Mouse (Mus musculus) c-Kit-positive CD71-negative TER-119-negative erythroid progenitor cells, embryonic 14.5 days (primary cell): ENCODE measurements around the gene Fitm1.
A peak's percentile ranks its signal among the peaks of the same experiment; 100 is the strongest.

ENCODE experiments used
- DNase-seq: peaks from one replicate; pipeline ENCODE4 v3.0.0-alpha.2; 2013; ENCODE audit warnings: low read depth

Fitm1 gene

GRCm38 (mm10) chr14:55596036-55596690 is 20.7 kb downstream of the Fitm1 start:
- DNase-seq: no peak

DNA sequence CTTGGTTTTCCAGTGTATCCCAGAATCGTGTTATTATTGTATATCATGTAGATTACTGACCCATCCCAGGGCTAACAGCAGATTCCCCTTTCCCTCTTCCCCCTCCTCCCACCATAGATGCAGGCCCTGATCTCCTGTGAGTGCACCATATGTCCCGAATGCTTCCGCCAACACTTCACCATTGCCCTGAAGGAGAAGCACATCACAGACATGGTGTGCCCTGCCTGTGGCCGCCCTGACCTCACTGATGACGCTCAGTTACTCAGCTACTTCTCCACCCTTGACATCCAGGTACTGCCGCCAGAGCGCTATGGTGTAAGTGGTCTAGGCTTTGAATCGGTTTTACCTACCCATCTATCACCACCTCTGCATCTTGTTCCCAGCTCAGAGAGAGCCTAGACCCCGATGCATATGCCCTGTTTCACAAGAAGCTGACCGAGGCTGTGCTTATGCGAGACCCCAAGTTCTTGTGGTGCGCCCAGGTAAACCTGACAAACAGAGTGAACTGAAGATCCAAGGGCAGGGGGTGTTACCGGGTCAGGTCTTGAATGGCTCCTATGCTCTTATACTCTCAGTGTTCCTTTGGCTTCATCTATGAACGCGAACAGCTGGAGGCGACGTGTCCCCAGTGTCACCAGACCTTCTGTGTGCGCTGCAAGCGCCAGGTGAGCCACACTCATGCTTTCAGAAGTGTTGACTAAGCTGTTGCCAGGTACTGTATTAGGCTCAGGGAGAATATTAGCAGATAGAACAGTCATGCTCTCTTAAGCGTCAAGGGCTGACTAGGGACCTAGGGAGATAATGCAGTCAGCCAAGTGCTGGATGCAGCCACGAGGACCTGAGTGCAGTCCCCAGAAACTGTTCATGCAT is 23.3 kb downstream of the Fitm1 start:
- no peak for DNase-seq

GRCm38 (mm10) chr14:55603271-55603632 is 27.8 kb downstream of the Fitm1 start, which contains the start of gene Irf9:
TSS of gene Irf9 (plus strand) at chr14:55603571.
- DNase-seq: no peak

GRCm38 (mm10) chr14:55603633-55604576 is 28.5 kb downstream of the Fitm1 start:
- DNase-seq: peak; percentile 89

GRCm38 (mm10) chr14:55604823-55605222 is 29.4 kb downstream of the Fitm1 start:
- no peak for DNase-seq

DNA sequence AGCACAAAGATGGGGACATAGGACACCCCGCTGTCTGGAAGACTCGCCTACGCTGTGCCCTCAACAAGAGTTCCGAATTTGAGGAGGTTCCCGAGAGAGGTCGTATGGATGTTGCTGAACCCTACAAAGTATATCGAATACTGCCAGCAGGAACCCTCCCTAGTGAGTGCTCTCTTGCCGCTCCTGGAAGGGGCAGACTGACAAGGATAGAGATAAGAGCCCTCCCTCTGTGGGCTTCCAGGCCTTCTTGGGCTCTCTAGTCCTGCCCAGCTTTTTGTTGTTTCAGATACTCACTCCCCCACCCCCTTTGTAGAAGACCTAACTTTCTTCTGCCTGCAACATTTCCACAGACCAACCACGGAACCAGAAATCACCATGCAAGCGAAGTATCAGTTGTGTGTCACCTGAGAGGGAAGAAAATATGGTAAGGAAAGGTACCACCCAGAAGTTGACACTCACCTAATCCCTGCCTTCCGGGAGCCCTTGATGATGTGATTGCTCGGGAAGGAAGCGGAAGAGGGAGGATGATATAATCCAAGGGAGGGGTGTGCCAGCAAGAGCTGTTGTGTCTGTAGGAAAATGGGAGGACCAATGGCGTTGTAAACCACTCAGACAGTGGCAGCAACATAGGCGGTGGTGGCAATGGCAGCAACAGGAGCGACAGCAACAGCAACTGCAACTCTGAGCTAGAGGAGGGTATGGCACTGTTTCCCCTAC is 30.5 kb downstream of the Fitm1 start:
- DNase-seq: no peak

DNA sequence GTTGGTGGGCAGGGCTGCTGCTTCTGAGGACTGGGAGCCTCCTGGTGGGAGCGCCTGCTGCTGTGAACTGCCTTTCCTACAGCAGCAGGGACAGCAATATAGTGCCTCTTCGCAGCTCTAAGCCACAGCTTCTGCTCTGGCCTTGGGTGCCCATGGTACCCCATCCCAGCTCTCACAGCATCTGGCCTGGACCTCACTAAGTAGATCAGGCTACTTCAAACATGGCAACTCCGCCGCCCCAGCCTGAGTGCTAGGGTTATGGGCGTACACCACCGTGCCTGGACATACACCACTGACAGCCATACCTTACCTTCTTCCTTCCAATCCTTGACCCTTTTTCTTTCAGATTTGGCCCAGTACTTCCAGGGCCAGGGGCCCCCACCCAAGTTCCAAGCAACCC is 32.9 kb downstream of the Fitm1 start:
- no peak for DNase-seq

GRCm38 (mm10) chr14:55613346-55613745 is 37.9 kb downstream of the Fitm1 start:
- DNase-seq: no peak

DNA sequence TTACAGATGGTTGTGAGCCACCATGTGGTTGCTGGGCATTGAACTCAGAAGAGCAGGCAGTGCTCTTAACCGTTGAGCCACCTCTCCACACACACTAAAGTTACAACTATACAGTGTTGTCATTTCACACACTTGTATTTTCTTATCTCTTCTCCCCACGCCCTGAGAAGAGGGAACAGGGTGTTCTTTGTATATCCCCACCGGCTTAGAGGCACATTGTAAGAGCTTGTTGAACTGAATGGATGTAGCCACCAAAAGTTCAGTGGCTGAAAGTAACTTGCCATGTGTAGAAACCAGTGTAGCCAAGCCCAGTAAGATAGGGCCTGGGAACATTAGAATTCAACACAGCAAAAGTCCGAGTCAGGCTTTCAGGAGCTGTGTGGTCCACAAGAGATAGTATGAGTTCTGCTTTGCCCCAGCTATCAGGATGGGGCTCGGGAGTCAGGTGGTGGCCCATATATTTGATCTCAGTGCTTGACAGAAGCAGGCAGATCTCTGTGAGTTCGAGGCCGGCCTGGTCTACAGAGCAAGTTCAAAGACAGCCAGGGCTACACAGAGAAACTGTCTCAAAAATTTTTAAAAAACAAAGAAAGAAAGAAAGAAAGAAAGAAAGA is 39.3 kb downstream of the Fitm1 start:
- peak; percentile 39 for DNase-seq

GRCm38 (mm10) chr14:55615876-55616275 is 40.5 kb downstream of the Fitm1 start:
- DNase-seq: no peak

DNA sequence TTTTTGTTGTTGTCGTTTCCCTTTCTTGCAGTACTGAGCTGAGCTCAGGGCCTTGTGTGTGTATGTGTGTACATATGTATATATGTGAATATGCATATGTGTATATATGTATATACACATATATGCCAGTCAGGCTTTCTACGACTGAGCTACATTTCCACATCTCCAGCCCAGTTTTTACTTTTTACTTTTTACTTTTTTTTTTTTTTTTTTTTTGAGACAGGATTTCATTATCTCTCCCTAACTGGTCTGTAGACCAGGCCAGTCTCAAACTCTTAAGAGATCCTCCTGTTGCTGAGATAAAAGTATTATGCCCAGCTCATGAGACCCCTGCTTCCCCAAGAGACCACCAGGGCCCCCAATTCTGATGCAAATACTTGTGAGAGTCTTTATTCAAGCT is 41.4 kb downstream of the Fitm1 start:
- DNase-seq: no peak

- DNase-seq: no peak
These were observed 42.4 kb downstream of the Fitm1 start, which contains the start of gene Rec8 for GRCm38 (mm10) chr14:55617822-55618221. TSS of gene Rec8 (plus strand) at chr14:55618037.

DNA sequence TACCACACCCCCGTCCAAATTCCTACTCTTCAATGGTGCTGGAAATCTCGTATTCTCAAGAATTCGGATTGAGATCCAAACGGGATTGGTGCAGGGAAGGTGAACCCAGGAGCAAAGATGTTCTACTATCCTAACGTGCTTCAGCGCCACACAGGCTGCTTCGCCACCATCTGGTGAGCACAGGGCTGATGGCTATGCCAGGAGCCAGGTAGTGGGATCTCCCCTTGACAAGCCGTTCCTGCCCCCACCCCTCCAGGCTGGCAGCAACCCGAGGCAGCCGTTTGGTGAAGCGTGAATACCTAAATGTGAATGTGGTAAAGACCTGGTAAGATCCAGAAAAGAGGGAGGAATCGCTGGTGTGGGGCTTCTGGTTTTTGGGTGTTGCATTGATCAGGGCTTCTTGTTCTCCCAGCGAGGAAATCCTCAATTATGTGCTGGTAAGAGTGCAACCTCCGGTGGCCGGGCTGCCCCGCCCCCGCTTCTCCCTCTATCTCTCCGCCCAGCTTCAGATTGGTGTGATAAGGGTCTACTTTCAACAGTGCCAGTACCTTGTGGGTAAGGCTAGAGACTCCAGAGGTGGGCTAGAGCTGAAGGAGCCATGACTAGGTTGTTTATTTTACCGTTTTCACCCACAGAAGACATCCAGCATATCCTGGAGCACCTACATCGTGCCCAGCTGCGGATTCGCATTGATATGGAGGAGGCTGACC is 43.2 kb downstream of the Fitm1 start:
- DNase-seq: no peak
